In genomic region chr16:59639985-59640384, GRCm38 (mm10) we compare ENCODE assay signal across 10 mouse cellular contexts. TPM values are rescaled to one million over a fixed set of nuclear protein-coding genes. Genes with fewer than 3 reads are reported as not detected.
DNase-seq lines count a peak whose midpoint lies in the region; ATAC-seq and TF ChIP-seq lines count a peak whose summit lies in the region.
"Had no signal": no experiment of that assay in that cellular context is flagged by ENCODE, and none has a peak within 500 bp of the region (broad histone marks: within the 10 kb centered on the region; RNA-seq: fewer than 3 reads in every experiment).

No protein-coding gene starts in this region.

- no peaks in the 10 kb centered on the region for H3K27me3 ChIP-seq in kidney, embryonic 14.5 days (ENCODE audit: control insufficient read depth, insufficient read depth, low read length)

- no peak for TF ChIP-seq POLR2A in cortical plate, adult 2 months (IDR thresholded peaks at IDR 0.05; ENCODE audit: extremely low read depth, insufficient read depth, low read length)

- H3K27ac ChIP-seq in kidney, embryonic 14.5 days (ENCODE audit: low read depth, low read length), result no peak overlapping the region
- H3K27ac ChIP-seq in cortical plate, adult 2 months (ENCODE audit: insufficient read depth, low read length), result no peak overlapping the region
- H3K27ac ChIP-seq in macrophage, result peak overlapping the region; percentile 62

- no peak for ATAC-seq in kidney, embryonic 14.5 days (ENCODE audit: low FRiP score, low TSS enrichment)
- no peak for ATAC-seq in activated CD4-positive, CD25-positive, alpha-beta regulatory T cell, adult 4 months

- 0 out of 2 replicates have a peak, but pooled peaks cover 2% of the 10 kb centered on the region for H3K4me1 ChIP-seq in kidney, embryonic 14.5 days (ENCODE audit: control insufficient read depth, insufficient read depth, low read length)
- H3K4me1 ChIP-seq in cortical plate, adult 2 months (ENCODE audit: control insufficient read depth, insufficient read depth, low read length), result no peaks in the 10 kb centered on the region; the same call in 1 of the 2 replicates

- no peak overlapping the region for H3K4me3 ChIP-seq in kidney, embryonic 14.5 days (ENCODE audit: low read length)
- peak overlapping the region; percentile 92; the same call in 1 of the 2 replicates for H3K4me3 ChIP-seq in cortical plate, adult 2 months (ENCODE audit: insufficient read depth, low read length)
- peak overlapping the region; percentile 58; the same call in 1 of the 2 replicates for H3K4me3 ChIP-seq in macrophage (ENCODE audit: inconsistent target)

- H3K9ac ChIP-seq in kidney, embryonic 14.5 days (ENCODE audit: low read depth, low read length), result no peak overlapping the region

- no peaks in the 10 kb centered on the region for H3K36me3 ChIP-seq in kidney, embryonic 14.5 days (ENCODE audit: control insufficient read depth, insufficient read depth, low read length)
- no peaks in the 10 kb centered on the region for H3K36me3 ChIP-seq in macrophage (ENCODE audit: inconsistent target)
- H3K36me3 ChIP-seq: limb, embryonic 13.5 days had no signal

- peak overlapping the region; percentile 66 for H3K4me2 ChIP-seq in kidney, embryonic 14.5 days (replicated peaks; ENCODE audit: low read depth, low read length)

- peak; percentile 9 for DNase-seq in embryo, embryonic 10.5 days (ENCODE audit: low spot score)
- DNase-seq in embryo, embryonic 10 days (ENCODE audit: low spot score), result no peak
- DNase-seq in kidney, postnatal 36 days, result no peak
- DNase-seq in right cerebral cortex, adult 2 months (ENCODE audit: low spot score in 2 of 2), result no peak
- DNase-seq: B cell, adult 2 months had no signal

- WGBS in kidney, embryonic 14.5 days, result 87% methylated on average over 3 of the region's 3 CpGs
- 98% methylated on average over 3 of the region's 3 CpGs for WGBS in macrophage (ENCODE audit: missing documents)

- H3K9me3 ChIP-seq in kidney, embryonic 14.5 days (ENCODE audit: control insufficient read depth, low read length), result no peaks in the 10 kb centered on the region
- H3K9me3 ChIP-seq: limb, embryonic 13.5 days had no signal

- no peak for TF ChIP-seq CTCF in cortical plate, adult 2 months (IDR thresholded peaks at IDR 0.05; ENCODE audit: extremely low read depth, insufficient read depth, low read length)

- no peaks in the 10 kb centered on the region for H3K79me2 ChIP-seq in macrophage (ENCODE audit: inconsistent target)

RNA-seq across cellular contexts. Expression of gene Arl6, which starts 0.8 kb away (rescaled TPM):
- 42.0 and 44.2 TPM in 2 replicates for polyA plus RNA-seq in kidney, embryonic 14.5 days (2014; fragmentation: Nextera tagmentation; extraction: Ambion mirVana)
- 21.0 and 23.1 TPM in 2 replicates for polyA plus RNA-seq in cortical plate, adult 2 months (2012; rRNA removed)
- total RNA-seq in macrophage (2018; cell fraction: chromatin; rRNA removed), result 1 to 10 TPM in 19 of 26 experiments, under 1 TPM in 3, not detected in 4; 0.51 to 6.8 (median 2.1) TPM
- 1 to 10 TPM; 2.1 to 7.5 (median 4.9) TPM for total RNA-seq in macrophage (2018; cell fraction: cytosol; rRNA removed)
- total RNA-seq in macrophage (2018; cell fraction: nucleus; rRNA removed), result 1 to 10 TPM in 19 of 26 experiments, under 1 TPM in 6, not detected in 1; 0.32 to 7.4 (median 2.3) TPM
- 3.8 to 6.6 TPM (median 5.2 TPM) in 3 replicates for polyA plus RNA-seq in macrophage (2018)
- 1 to 10 TPM; 2.7 to 3.2 TPM for polyA plus RNA-seq in activated CD4-positive, CD25-positive, alpha-beta regulatory T cell, adult 4 months (2017; shearing (Covaris generic))

RNA-seq across cellular contexts. Expression of gene Crybg3, which starts 39.2 kb away (rescaled TPM):
- polyA plus RNA-seq in kidney, embryonic 14.5 days (2014; fragmentation: Nextera tagmentation; extraction: Ambion mirVana), result 11.8 and 12.7 TPM in 2 replicates
- 2.6 and 4.0 TPM in 2 replicates for polyA plus RNA-seq in cortical plate, adult 2 months (2012; rRNA removed)
- total RNA-seq in macrophage (2018; cell fraction: chromatin; rRNA removed), result 100 to 1,000 TPM in 5 of 26 experiments, 10 to 100 TPM in 21; 25.0 to 196 (median 61.1) TPM
- total RNA-seq in macrophage (2018; cell fraction: cytosol; rRNA removed), result 10 to 100 TPM; 12.1 to 34.3 (median 16.9) TPM
- total RNA-seq in macrophage (2018; cell fraction: nucleus; rRNA removed), result 100 to 1,000 TPM in 1 of 26 experiments, 10 to 100 TPM in 25; 18.9 to 136 (median 38.1) TPM
- polyA plus RNA-seq in macrophage (2018), result 10.0 to 23.3 TPM (median 12.1 TPM) in 3 replicates
- polyA plus RNA-seq in activated CD4-positive, CD25-positive, alpha-beta regulatory T cell, adult 4 months (2017; shearing (Covaris generic)), result 10 to 100 TPM; 11.6 to 11.7 TPM
